In the genomic region with DNA sequence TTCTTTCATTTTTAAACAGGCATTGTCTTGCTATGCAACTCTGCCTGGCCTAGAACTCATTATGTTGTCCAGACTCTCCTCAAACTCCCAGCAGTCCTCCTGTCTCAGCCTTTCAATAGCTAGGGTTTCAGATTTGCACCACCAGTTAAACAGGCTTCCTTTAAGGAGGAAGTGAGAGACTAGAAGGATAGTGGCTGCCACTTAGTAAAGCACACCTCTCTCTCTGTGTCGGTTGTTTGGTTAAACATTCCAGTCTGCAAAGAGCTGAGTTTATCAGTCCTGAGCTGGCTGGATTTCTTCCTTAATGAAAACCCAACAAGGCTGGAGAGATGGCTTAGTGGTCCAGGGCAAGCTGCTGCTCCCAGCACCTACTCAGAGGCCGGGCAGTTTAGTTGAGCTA, we compare ENCODE assay signal across 14 mouse cellular contexts.
"Had no signal": no experiment of that assay in that cellular context is flagged by ENCODE, and none has a peak within 500 bp of the region (broad histone marks: within the 10 kb centered on the region; RNA-seq: fewer than 3 reads in every experiment).

No protein-coding gene starts in this region.

- H3K27me3 ChIP-seq: kidney, embryonic 15.5 days; liver, embryonic 15.5 days; neural tube, embryonic 12.5 days had no signal

- H3K9me3 ChIP-seq: kidney, embryonic 15.5 days; limb, embryonic 10.5 days; liver, embryonic 15.5 days; midbrain, embryonic 10.5 days; neural tube, embryonic 12.5 days had no signal

- DNase-seq: kidney, adult 2 months; kidney, postnatal 14 days; lung, postnatal 14 days; midbrain, embryonic 14.5 days; right cerebral cortex, postnatal 14 days; thymus, postnatal 4 days had no signal

- H3K27ac ChIP-seq: kidney, embryonic 15.5 days; left cerebral cortex, adult 2 months; limb, embryonic 10.5 days; liver, embryonic 15.5 days; midbrain, embryonic 10.5 days; neural tube, embryonic 12.5 days had no signal

- H3K4me3 ChIP-seq: kidney, embryonic 15.5 days; left cerebral cortex, adult 2 months; limb, embryonic 10.5 days; liver, embryonic 15.5 days; midbrain, embryonic 10.5 days; neural tube, embryonic 12.5 days had no signal

- H3K9ac ChIP-seq: kidney, embryonic 15.5 days; liver, embryonic 15.5 days; neural tube, embryonic 12.5 days had no signal

- H3K4me2 ChIP-seq: kidney, embryonic 15.5 days; liver, embryonic 11.5 days; liver, embryonic 15.5 days; neural tube, embryonic 12.5 days had no signal

- ATAC-seq: intestine, embryonic 16.5 days had no signal

- H3K4me1 ChIP-seq: kidney, embryonic 15.5 days; limb, embryonic 10.5 days; liver, embryonic 15.5 days; midbrain, embryonic 10.5 days; neural tube, embryonic 12.5 days had no signal
